In the genomic region with DNA sequence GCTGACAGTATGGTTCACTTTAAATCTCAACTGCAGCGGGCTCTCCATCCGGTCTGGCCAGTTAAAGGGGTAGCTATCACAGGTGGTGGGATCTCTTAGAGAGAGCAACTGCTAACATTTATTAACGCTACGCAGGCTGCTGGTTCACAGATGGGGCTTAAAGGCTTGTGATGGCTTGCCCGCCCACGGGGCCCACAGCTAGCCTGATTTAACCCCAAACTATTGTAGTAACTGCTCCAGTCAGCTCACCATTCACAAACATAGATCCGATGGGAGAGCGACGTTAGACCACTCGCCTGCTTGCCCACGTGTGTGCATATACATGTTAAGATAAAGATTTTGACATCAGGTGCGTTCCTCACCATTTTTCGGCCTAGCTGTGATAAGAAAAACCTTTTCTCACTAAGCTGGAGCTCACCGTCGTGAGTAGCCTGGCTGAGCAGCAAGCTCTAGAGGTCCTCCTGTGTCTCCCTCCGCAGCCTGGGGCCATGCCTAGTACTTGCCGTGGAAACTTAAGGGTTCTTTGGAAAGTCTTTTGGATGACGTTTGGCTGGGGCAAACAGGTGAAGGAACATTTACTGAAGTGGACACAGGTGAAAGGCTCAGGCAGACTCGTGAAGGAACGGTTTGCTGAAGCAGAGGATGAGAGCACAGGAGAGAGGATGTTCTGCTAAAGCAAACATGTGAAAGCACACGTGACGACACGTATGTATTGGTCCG, we compare ENCODE assay signal across 8 mouse cellular contexts. TPM values are rescaled to one million over a fixed set of nuclear protein-coding genes. Genes with fewer than 3 reads are reported as not detected.
DNase-seq lines count a peak whose midpoint lies in the region; ATAC-seq and TF ChIP-seq lines count a peak whose summit lies in the region.

No protein-coding gene starts in this region.

- H3K36me3 ChIP-seq in lung, postnatal 0 days (ENCODE audit: insufficient read depth, low read length): no peaks in the 10 kb centered on the region
- 0 out of 2 replicates have a peak, but pooled peaks cover 3% of the 10 kb centered on the region for H3K36me3 ChIP-seq in limb, embryonic 14.5 days (ENCODE audit: control insufficient read depth, insufficient read depth, low read length)
- no peaks in the 10 kb centered on the region for H3K36me3 ChIP-seq in stomach, embryonic 16.5 days (ENCODE audit: control insufficient read depth, insufficient read depth, low read length)

- 0 out of 2 replicates have a peak, but pooled peaks have one; percentile 20 for ATAC-seq in lung, postnatal 0 days
- 0 out of 2 replicates have a peak, but pooled peaks have one; percentile 16 for ATAC-seq in limb, embryonic 14.5 days (ENCODE audit: low FRiP score, low read depth)
- no peak for ATAC-seq in stomach, embryonic 16.5 days (ENCODE audit: insufficient read depth, low FRiP score)

- peak overlapping the region; percentile 36; the same call in 1 of the 2 replicates for H3K4me2 ChIP-seq in lung, postnatal 0 days (replicated peaks; ENCODE audit: low read depth, low read length)
- H3K4me2 ChIP-seq in limb, embryonic 14.5 days (replicated peaks; ENCODE audit: low read depth, low read length, severe bottlenecking): peak overlapping the region; percentile 35
- H3K4me2 ChIP-seq in stomach, embryonic 16.5 days (ENCODE audit: low read depth, low read length): peak overlapping the region; percentile 36; the same call in 1 of the 2 replicates

- WGBS in lung, postnatal 0 days: 52% methylated on average over 24 of the region's 24 CpGs
- 52% methylated on average over 24 of the region's 24 CpGs for WGBS in limb, embryonic 14.5 days
- 55% methylated on average over 24 of the region's 24 CpGs for WGBS in stomach, embryonic 16.5 days

- no peak overlapping the region for H3K9ac ChIP-seq in lung, postnatal 0 days (replicated peaks; ENCODE audit: low read depth)
- no peak overlapping the region for H3K9ac ChIP-seq in limb, embryonic 14.5 days (ENCODE audit: low read depth, low read length, severe bottlenecking)
- H3K9ac ChIP-seq in stomach, embryonic 16.5 days (ENCODE audit: low read length): peak overlapping the region; percentile 16; the same call in 1 of the 2 replicates

- TF ChIP-seq CTCF in lung, postnatal 0 days (IDR thresholded peaks at IDR 0.05): no peak

- no peaks in the 10 kb centered on the region for H3K9me3 ChIP-seq in lung, postnatal 0 days (ENCODE audit: low read length)
- no peaks in the 10 kb centered on the region for H3K9me3 ChIP-seq in limb, embryonic 14.5 days (ENCODE audit: control insufficient read depth, low read length)
- no peaks in the 10 kb centered on the region for H3K9me3 ChIP-seq in stomach, embryonic 16.5 days (replicated peaks; ENCODE audit: control insufficient read depth, low read length)

- peaks cover 10% of the 10 kb centered on the region; the same call in 1 of the 2 replicates for H3K4me1 ChIP-seq in lung, postnatal 0 days (ENCODE audit: insufficient read depth, low read depth, low read length)
- peaks cover 45% of the 10 kb centered on the region for H3K4me1 ChIP-seq in limb, embryonic 14.5 days (ENCODE audit: control insufficient read depth, insufficient read depth, low read length)
- peaks cover 38% of the 10 kb centered on the region for H3K4me1 ChIP-seq in stomach, embryonic 16.5 days (ENCODE audit: control insufficient read depth, insufficient read depth, low read length)

- peak; percentile 29 for DNase-seq in embryo, embryonic 10 days (ENCODE audit: low spot score)
- no peak for DNase-seq in embryo, embryonic 9.5 days (ENCODE audit: extremely low spot score)
- peak; percentile 62 for DNase-seq in lung, postnatal 0 days (ENCODE audit: low spot score)
- no peak for DNase-seq in lung, postnatal 10 days
- DNase-seq in limb, embryonic 14.5 days (ENCODE audit: low spot score): no peak
- DNase-seq in testis, postnatal 10 days (ENCODE audit: low spot score): no peak
- no peak for DNase-seq in left cerebral cortex, adult 11 months (ENCODE audit: low spot score)

- TF ChIP-seq EP300 in lung, postnatal 0 days (IDR thresholded peaks at IDR 0.05): no peak

- no peak for TF ChIP-seq POLR2A in limb, embryonic 14.5 days (IDR thresholded peaks at IDR 0.05; ENCODE audit: borderline replicate concordance, extremely low read depth, insufficient read depth, insufficient read length)

- peak overlapping the region; percentile 81 for H3K27ac ChIP-seq in lung, postnatal 0 days (ENCODE audit: low read length)
- H3K27ac ChIP-seq in limb, embryonic 14.5 days (replicated peaks; ENCODE audit: low read depth, low read length): peak overlapping the region; percentile 43; the same call in 1 of the 2 replicates
- peak overlapping the region; percentile 47 for H3K27ac ChIP-seq in stomach, embryonic 16.5 days (ENCODE audit: low read length)

- H3K27me3 ChIP-seq in lung, postnatal 0 days (replicated peaks; ENCODE audit: insufficient read depth, low read length): no peaks in the 10 kb centered on the region
- no peaks in the 10 kb centered on the region for H3K27me3 ChIP-seq in limb, embryonic 14.5 days (ENCODE audit: control insufficient read depth, insufficient read depth, low read length)
- H3K27me3 ChIP-seq in stomach, embryonic 16.5 days (ENCODE audit: control insufficient read depth, insufficient read depth, low read length): no peaks in the 10 kb centered on the region

- H3K4me3 ChIP-seq in lung, postnatal 0 days (ENCODE audit: low read depth, low read length): no peak overlapping the region
- H3K4me3 ChIP-seq in limb, embryonic 14.5 days (replicated peaks; ENCODE audit: low read length): no peak overlapping the region
- H3K4me3 ChIP-seq in stomach, embryonic 16.5 days (replicated peaks; ENCODE audit: low read length): no peak overlapping the region

RNA-seq across cellular contexts. Expression of a gene that starts 13.8 kb away (rescaled TPM):
- 22.9 and 26.4 TPM in 2 replicates for polyA plus RNA-seq in lung, postnatal 0 days (2015; fragmentation: Nextera tagmentation; extraction: Ambion mirVana)
- polyA plus RNA-seq in limb, embryonic 14.5 days (2012; rRNA removed): 22.3 and 23.2 TPM in 2 replicates
- polyA plus RNA-seq in limb, embryonic 14.5 days (2014; fragmentation: Nextera tagmentation; extraction: Ambion mirVana): 19.4 and 20.7 TPM in 2 replicates
- 21.3 and 22.0 TPM in 2 replicates for polyA plus RNA-seq in stomach, embryonic 16.5 days (2015; fragmentation: Nextera tagmentation; extraction: Ambion mirVana)

Comparison
In these comparisons a context has a peak if more than half of its experiments do, and no peak if none do; other contexts are left out.
1. DNase-seq: peak in embryo, embryonic 10 days (single experiment) and lung, postnatal 0 days (single experiment); none in embryo, embryonic 9.5 days (single experiment), lung, postnatal 10 days (single experiment), limb, embryonic 14.5 days (single experiment), testis, postnatal 10 days (single experiment) and left cerebral cortex, adult 11 months (single experiment).
2. Peak in every context shown above with its lines, with median percentiles within 50 percentile points of each other: H3K27ac ChIP-seq and H3K4me2 ChIP-seq.